Mouse (Mus musculus): ENCODE measurements around the gene Arrdc1. TPM values are rescaled to one million over a fixed set of nuclear protein-coding genes. Genes with fewer than 3 reads are reported as not detected.

Gene Arrdc1
- polyA plus RNA-seq, 2 experiments from 2014 or later: 191 to 208 TPM

Other genes starting within 250 kb of the Arrdc1 start
- under 1 TPM in 1 of 2 experiments, not detected in 1; 0.45 TPM for gene Cacna1b, start 172.1 kb downstream of the Arrdc1 start, polyA plus RNA-seq (2017; shearing (Covaris generic))
- 10 to 100 TPM; 35.7 to 45.4 TPM for gene Ehmt1, start 15.6 kb downstream of the Arrdc1 start, polyA plus RNA-seq (2017; shearing (Covaris generic))
- 1 to 10 TPM; 1.3 to 1.8 TPM for gene Zmynd19, start 14.5 kb upstream of the Arrdc1 start, polyA plus RNA-seq (2017; shearing (Covaris generic))
- 10 to 100 TPM; 30.0 to 32.2 TPM for gene Dph7, start 27.1 kb upstream of the Arrdc1 start, polyA plus RNA-seq (2017; shearing (Covaris generic))
- gene Mrpl41, start 39.8 kb upstream of the Arrdc1 start, polyA plus RNA-seq (2017; shearing (Covaris generic)): 100 to 1,000 TPM; 102 to 124 TPM
- gene Pnpla7, start 40.8 kb upstream of the Arrdc1 start, polyA plus RNA-seq (2017; shearing (Covaris generic)): 10 to 100 TPM; 49.3 to 51.3 TPM
- 10 to 100 TPM; 11.1 to 11.2 TPM for gene Nsmf, start 119.1 kb upstream of the Arrdc1 start, polyA plus RNA-seq (2017; shearing (Covaris generic))
- not detected for gene Entpd8, start 145.1 kb upstream of the Arrdc1 start, polyA plus RNA-seq (2017; shearing (Covaris generic))
- 1 to 10 TPM; 1.6 to 1.9 TPM for gene Noxa1, start 159.9 kb upstream of the Arrdc1 start, polyA plus RNA-seq (2017; shearing (Covaris generic))
- 1 to 10 TPM in 1 of 2 experiments, under 1 TPM in 1; 0.61 to 1.2 TPM for gene Nrarp, start 245.5 kb upstream of the Arrdc1 start, polyA plus RNA-seq (2017; shearing (Covaris generic))

Data from activated CD4-positive, CD25-positive, alpha-beta regulatory T cell, adult 4 months (primary cell).